Mouse (Mus musculus) forebrain, embryonic 15.5 days (tissue): ENCODE results near the gene Tcirg1. TPM values are rescaled to one million over a fixed set of nuclear protein-coding genes. Genes with fewer than 3 reads are reported as not detected.

ENCODE experiments used
- ATAC-seq: fragments of 200-750 bp; cut with Nextera tagmentation; replicated peaks from 2 replicates; pipeline ENCODE4 v1.8.0; 2017; ENCODE audit warnings: mild to moderate bottlenecking, moderate TSS enrichment, moderate library complexity
- H3K27ac ChIP-seq: fragments of 300-500 bp; sonication (generic); replicated peaks from 2 replicates; pipeline ENCODE4 v1.5.1; 2015; ENCODE audit warnings: mild to moderate bottlenecking, inconsistent platforms
- H3K27me3 ChIP-seq: fragments of 300-500 bp; sonication (generic); 2 replicates; pipeline ENCODE4 v1.6.1; 2015; ENCODE audit warnings: inconsistent platforms
- H3K36me3 ChIP-seq: fragments of 300-500 bp; sonication (generic); 2 replicates; pipeline ENCODE4 v1.6.1; 2015; ENCODE audit warnings: mild to moderate bottlenecking, inconsistent platforms
- H3K4me1 ChIP-seq: fragments of 300-500 bp; sonication (generic); 2 replicates; pipeline ENCODE4 v1.6.1; 2015; ENCODE audit warnings: inconsistent platforms
- H3K4me2 ChIP-seq: fragments of 300-500 bp; sonication (generic); replicated peaks from 2 replicates; pipeline ENCODE4 v1.6.1; 2015; ENCODE audit warnings: mild to moderate bottlenecking, inconsistent platforms
- H3K4me3 ChIP-seq: fragments of 300-500 bp; sonication (generic); 2 replicates; pipeline ENCODE4 v1.5.1; 2015; ENCODE audit warnings: mild to moderate bottlenecking, inconsistent platforms
- H3K9ac ChIP-seq: fragments of 300-500 bp; sonication (generic); replicated peaks from 2 replicates; pipeline ENCODE4 v1.6.1; 2015; ENCODE audit warnings: mild to moderate bottlenecking, inconsistent platforms
- H3K9me3 ChIP-seq: fragments of 300-500 bp; sonication (generic); 2 replicates; pipeline ENCODE4 v1.6.1; 2016; ENCODE audit warnings: inconsistent platforms
- WGBS: fragments of 180-500 bp; shearing (Covaris S2); methylation state at CpG from one replicate; pipeline ENCODE4 v1.1.7; 2015; ENCODE audit warnings: mixed read lengths; 5-methylcytosine and 5-hydroxymethylcytosine counted together
- polyA plus RNA-seq: library from polyadenylated mRNA; unstranded; fragments of >200 nt; fragmentation: Nextera tagmentation; extraction: Ambion mirVana; gene quantifications from 2 replicates; pipeline ENCODE4 v1.2.1, GENCODE M21; 2015

Tcirg1 gene
- polyA plus RNA-seq, 1 experiment from 2014 or later = 13.3 TPM

DNA sequence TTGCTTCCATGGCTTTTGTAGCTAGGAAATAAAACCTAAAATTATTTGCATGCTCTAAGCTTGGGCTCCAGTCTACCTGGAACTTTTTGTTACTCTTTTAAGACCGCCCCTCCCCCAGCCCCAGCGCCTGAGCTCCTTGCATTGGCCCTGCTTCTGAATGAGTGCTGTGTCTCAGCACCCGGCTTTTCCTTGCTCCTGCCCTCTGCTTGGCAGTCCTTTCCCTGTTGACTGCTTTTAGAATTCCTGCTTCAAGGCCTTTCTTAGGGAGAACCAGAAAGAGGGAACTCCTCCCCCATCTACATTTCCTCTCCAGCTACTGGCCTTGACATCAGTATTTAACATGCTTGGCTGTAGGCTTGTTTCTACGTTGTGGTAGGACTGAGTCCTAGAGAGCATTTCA, 51.3 kb downstream of the Tcirg1 start:
- no peak overlapping the region for H3K9ac ChIP-seq
- WGBS = 13% methylated on average over 4 of the region's 4 CpGs

DNA sequence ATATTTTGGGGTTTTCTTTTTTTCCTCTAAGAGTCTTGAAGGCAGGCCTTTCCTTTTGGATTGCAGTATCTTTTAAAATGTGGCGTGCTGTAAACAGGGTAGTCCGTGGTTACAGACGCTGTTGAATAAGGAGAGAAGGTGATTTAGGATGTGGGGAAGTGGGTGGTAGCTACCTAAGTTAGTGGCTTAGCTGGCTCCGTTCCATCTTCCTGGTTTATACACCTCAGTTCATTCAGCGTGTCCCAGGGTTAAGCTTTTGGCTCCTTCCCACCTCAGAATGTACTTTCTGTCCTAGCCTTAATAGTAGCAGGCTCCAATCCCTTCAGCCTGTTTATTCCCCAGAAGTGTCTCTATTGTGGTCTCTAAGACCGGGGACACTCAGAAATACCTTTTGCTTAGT, 51.8 kb downstream of the Tcirg1 start:
- Histone ChIP-seq H3K36me3 (no peaks in the 10 kb centered on the region), H3K4me2 (no peak overlapping the region), H3K4me3 (no peak overlapping the region), H3K27ac (no peak overlapping the region; the same call in 1 of the 2 replicates), H3K27me3 (no peaks in the 10 kb centered on the region), H3K9ac (no peak overlapping the region), H3K9me3 (no peaks in the 10 kb centered on the region), H3K4me1 (peaks cover 41% of the 10 kb centered on the region)
- no peak for ATAC-seq
- 62% methylated on average over 6 of the region's 6 CpGs for WGBS

More for the DNA sequence above, 51.3 kb downstream of the Tcirg1 start:
- Histone ChIP-seq H3K4me3 (no peak overlapping the region), H3K4me1 (peaks cover 41% of the 10 kb centered on the region), H3K27me3 (no peaks in the 10 kb centered on the region), H3K27ac (peak overlapping the region; percentile 30; the same call in 1 of the 2 replicates), H3K36me3 (no peaks in the 10 kb centered on the region), H3K4me2 (no peak overlapping the region), H3K9me3 (no peaks in the 10 kb centered on the region)
- no peak for ATAC-seq

DNA sequence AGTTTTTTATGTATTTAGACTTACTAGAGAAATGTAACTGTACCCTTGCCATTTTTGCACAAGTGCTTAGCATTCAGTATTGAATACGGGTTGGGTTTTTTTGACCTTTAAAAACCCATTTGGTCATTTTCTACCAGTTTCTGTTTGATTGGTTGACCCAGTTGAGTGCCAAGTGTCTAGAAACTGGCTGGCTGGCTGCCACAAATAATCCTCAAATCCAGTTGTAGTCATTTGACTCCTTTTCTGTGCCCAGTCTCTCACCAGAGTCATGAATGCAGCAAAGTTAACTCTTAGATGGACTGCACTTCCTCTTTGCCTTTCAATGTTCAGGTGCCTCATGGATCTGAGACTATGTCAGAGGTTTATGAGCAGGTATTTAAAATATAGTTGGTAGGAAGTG, 53.0 kb downstream of the Tcirg1 start:
- Histone ChIP-seq H3K4me3 (no peak overlapping the region), H3K27me3 (no peaks in the 10 kb centered on the region), H3K4me2 (no peak overlapping the region), H3K4me1 (peaks cover 41% of the 10 kb centered on the region), H3K9ac (no peak overlapping the region), H3K27ac (no peak overlapping the region), H3K36me3 (no peaks in the 10 kb centered on the region), H3K9me3 (no peaks in the 10 kb centered on the region)
- ATAC-seq = no peak
- WGBS = 78% methylated on average over 1 of the region's 1 CpGs

DNA sequence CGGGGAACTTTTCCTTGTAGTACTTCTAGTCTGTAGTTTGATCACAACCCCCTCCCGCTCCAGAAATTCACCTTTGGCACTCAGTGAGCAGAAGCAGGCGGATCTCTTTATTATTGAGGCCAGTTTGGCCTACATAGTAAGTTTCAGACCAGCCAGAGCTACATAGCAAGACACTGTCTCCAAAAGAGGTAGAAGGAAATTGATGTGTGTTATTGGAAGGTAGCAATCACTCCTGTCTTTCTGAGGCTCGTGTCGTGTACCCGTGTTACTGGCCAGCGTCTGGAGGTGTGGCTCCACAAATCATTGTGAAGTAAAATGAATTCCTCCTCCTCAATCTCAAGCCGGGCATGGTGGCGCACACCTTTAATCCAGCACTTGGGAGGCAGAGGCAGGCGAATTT, 53.8 kb downstream of the Tcirg1 start:
- H3K27ac ChIP-seq = no peak overlapping the region
- H3K4me2 ChIP-seq = peak overlapping the region; percentile 64
- H3K9me3 ChIP-seq = no peaks in the 10 kb centered on the region
- H3K27me3 ChIP-seq = no peaks in the 10 kb centered on the region
- ATAC-seq = no peak
- H3K4me3 ChIP-seq = peak overlapping the region; percentile 89
- H3K36me3 ChIP-seq = no peaks in the 10 kb centered on the region
- 93% methylated on average over 10 of the region's 10 CpGs for WGBS
- peaks cover 41% of the 10 kb centered on the region for H3K4me1 ChIP-seq
- H3K9ac ChIP-seq = no peak overlapping the region

DNA sequence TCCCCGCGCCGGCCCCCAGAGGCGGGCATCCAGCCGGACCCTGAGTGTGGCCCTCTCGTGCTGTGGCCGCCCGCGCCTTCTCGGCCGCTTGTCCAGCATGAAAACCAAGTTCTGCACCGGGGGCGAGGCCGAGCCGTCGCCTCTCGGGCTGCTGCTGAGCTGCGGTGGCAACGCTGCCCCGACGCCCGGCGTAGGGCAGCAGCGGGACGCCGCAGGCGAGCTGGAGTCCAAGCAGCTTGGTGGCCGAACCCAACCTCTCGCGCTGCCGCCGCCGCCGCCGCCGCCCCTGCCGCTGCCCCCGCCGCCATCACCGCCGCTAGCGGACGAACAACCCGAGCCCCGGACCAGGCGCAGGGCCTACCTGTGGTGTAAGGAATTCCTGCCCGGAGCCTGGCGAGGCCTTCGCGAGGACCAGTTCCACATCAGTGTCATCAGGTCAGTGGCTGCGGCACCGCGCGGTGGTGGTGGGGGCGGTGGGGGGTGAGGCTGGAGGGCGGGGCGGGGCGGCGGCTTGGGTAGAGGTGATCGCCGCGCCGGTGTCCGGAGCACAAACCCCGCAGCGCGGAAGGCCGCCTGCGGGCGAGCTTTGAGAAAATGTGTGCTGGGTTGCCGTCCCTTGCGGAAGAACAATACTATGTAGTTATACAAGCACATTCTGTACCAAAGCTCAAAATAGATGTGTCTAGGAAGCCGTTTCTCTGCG, 54.8 kb downstream of the Tcirg1 start:
- Histone ChIP-seq H3K9me3 (no peaks in the 10 kb centered on the region), H3K4me3 (peak overlapping the region; percentile 89), H3K27me3 (no peaks in the 10 kb centered on the region), H3K4me1 (peaks cover 39% of the 10 kb centered on the region), H3K36me3 (no peaks in the 10 kb centered on the region), H3K27ac (peak overlapping the region; percentile 97), H3K9ac (peak overlapping the region; percentile 90), H3K4me2 (peak overlapping the region; percentile 64)
- WGBS = under 1% methylated on average over 74 of the region's 74 CpGs
- ATAC-seq = peak; percentile 41

DNA sequence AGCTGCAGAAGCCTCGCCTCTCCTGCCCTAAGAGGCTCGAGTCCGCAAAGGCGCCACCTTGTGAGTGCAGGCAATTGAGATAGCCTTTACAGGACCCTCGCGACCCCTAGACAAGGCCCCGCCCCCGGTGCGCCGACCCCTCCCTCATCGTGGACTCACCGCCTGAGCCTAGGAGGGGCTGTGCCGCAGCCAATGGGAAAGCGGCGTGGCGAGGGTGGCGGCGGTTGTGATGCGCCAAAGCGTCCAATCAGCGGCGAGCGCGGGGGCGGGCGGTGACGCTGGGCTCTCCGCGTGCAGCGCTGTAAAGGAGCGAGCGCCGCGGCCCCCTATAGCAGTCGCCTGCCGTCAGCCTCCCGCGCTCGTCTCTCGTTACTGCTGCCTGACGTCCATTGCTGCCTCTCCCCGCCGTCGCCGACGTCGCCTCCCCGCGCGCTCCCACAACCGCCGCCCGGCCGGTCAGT, 55.4 kb downstream of the Tcirg1 start, which contains the start of gene Chka:
Gene Chka (plus strand): TSS at position 272 of the 461 bp plus-strand sequence.
- Histone ChIP-seq H3K27ac (peak within 1 kb of the TSS; percentile 97), H3K36me3 (no peaks in the 10 kb centered on the region), H3K4me3 (peak within 1 kb of the TSS; percentile 89), H3K27me3 (no peaks in the 10 kb centered on the region), H3K4me1 (peaks cover 39% of the 10 kb centered on the region), H3K9me3 (no peaks in the 10 kb centered on the region), H3K9ac (peak within 1 kb of the TSS; percentile 90), H3K4me2 (peak within 1 kb of the TSS; percentile 64)
- under 1% methylated on average over 54 of the region's 54 CpGs for WGBS
- peak; percentile 99 for ATAC-seq

DNA sequence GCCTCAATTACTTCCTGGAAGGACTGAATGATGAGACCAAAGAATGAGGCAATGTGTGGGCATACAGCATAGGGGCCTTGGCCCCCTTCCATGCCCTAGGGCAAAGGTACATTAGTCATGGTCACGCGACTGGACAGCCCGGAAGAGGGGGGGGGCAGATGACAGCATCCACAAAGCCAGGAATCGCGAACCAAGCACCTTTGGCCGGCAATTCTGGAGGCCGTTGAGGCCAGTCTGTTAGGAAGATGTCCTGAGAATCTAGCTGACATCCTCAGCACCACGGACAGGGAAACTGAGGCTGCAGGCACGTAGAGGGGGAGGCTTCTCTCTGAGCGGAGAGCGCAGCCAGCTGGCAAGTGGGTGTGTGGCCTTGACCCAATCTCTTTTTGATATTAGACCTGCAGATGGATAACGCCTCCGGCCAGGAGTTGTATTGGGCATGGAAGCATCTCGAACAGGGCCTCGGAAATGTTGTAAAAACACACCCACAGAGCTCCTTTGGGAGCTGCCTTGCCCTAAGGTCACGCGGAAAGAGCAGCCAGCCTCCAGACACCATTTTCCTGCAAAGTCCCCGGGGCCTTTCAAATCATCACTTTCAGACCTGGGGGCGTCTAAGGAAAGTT, 56.0 kb downstream of the Tcirg1 start:
- ATAC-seq = peak; percentile 2; the same call in 1 of the 2 replicates
- H3K4me2 ChIP-seq = peak overlapping the region; percentile 64
- no peaks in the 10 kb centered on the region for H3K27me3 ChIP-seq
- H3K9ac ChIP-seq = peak overlapping the region; percentile 40
- H3K27ac ChIP-seq = peak overlapping the region; percentile 97
- 7% methylated on average over 19 of the region's 19 CpGs for WGBS
- no peaks in the 10 kb centered on the region for H3K9me3 ChIP-seq
- peak overlapping the region; percentile 89 for H3K4me3 ChIP-seq
- H3K4me1 ChIP-seq = peaks cover 35% of the 10 kb centered on the region
- no peaks in the 10 kb centered on the region for H3K36me3 ChIP-seq

DNA sequence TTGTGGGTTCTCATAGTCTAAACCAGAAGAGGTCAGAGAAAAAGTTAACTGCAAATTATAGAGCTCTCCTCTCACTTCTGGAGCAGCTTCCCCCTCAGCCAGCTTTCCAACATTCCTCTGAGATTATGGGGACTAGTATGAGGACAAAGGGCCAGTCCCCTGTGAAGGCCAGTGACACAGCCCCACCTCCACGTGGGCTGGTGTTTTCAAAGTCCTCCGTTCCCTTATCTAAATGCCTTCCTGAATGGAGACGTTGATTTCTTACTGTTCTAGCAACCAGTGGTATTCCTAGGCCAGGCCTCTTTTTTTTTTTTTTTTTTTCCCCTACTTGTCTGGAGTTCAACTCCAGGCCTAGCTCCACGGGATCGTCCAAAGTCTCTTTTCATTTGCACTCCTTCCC, 56.9 kb downstream of the Tcirg1 start:
- Histone ChIP-seq H3K27me3 (no peaks in the 10 kb centered on the region), H3K4me3 (no peak overlapping the region), H3K4me2 (no peak overlapping the region), H3K4me1 (peaks cover 26% of the 10 kb centered on the region), H3K9me3 (no peaks in the 10 kb centered on the region), H3K27ac (no peak overlapping the region), H3K36me3 (no peaks in the 10 kb centered on the region), H3K9ac (no peak overlapping the region)
- no peak for ATAC-seq
- 39% methylated on average over 5 of the region's 5 CpGs for WGBS

DNA sequence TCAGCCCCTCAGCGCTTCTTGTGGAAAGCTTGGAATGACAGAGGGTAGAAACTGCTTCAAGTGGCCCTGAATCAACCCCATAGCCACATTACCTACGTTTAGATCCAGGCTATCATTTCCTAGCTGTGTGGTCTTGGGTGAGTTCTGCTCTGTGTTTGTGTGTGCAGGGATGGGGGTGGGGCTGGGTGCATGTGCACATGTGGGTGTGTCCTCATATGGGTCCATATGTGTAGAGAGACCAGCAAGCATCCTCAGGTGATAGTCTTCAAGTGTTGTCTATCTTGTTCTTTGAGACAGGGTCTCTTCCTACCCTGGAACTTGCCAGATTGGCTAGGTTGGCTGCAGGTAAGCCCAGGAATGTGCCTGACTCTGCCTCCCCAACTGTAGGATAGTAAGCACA, 57.7 kb downstream of the Tcirg1 start:
- Histone ChIP-seq H3K4me3 (no peak overlapping the region), H3K9ac (no peak overlapping the region), H3K27me3 (no peaks in the 10 kb centered on the region), H3K9me3 (no peaks in the 10 kb centered on the region), H3K4me2 (no peak overlapping the region), H3K36me3 (no peaks in the 10 kb centered on the region), H3K4me1 (peaks cover 21% of the 10 kb centered on the region), H3K27ac (no peak overlapping the region)
- 89% methylated on average over 2 of the region's 2 CpGs for WGBS
- ATAC-seq = no peak

DNA sequence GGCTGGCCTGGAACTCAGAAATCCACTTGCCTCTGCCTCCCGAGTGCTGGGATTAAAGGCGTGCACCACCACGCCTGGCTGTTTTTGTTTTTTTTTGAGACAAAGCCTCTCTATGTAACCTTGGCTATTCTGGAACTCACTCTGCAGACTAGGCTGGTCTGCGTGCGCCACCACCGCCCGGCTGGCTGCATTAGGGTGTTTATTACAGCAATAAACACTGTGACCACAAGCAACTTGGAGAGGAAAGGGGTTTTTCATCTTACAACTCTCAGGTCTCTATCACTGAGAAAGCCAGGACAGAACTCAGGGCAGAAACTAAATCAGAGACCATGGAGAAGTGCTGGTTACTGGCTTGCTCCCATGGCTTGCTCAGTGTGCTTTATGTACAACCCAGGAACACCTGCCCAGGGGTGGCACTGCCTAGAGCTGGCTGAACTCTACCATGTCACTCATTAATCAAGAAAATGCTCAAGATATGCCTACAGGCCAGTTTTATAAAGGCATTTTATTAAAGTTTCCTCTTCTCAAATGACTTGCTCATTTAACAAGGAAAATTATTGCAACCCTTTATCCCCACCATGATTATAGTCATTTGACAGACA, 58.6 kb downstream of the Tcirg1 start:
- Histone ChIP-seq H3K36me3 (no peaks in the 10 kb centered on the region), H3K4me3 (no peak overlapping the region), H3K9me3 (no peaks in the 10 kb centered on the region), H3K4me1 (peaks cover 11% of the 10 kb centered on the region), H3K27ac (no peak overlapping the region), H3K27me3 (no peaks in the 10 kb centered on the region), H3K9ac (no peak overlapping the region), H3K4me2 (no peak overlapping the region)
- no peak for ATAC-seq
- WGBS = 78% methylated on average over 7 of the region's 7 CpGs

DNA sequence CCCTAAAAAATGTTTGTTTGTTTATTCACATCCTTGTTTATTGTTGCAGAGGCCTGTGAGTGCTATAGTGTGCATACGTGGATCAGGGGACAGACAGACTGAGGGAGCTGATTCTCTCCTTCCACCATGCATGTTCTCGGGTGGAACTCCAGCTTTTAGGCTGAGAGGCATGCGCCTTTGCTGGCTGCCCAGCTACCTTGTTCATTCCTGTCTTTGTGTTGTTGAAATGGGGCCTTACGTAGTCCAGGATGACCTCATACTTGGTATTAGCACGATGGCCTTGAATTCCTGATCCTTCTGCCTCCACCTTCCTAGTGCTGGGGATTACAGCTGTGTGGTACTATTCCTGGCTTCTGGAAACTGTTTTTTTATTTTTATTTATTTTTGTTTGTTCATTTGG, 59.2 kb downstream of the Tcirg1 start:
- Histone ChIP-seq H3K4me3 (no peak overlapping the region), H3K27me3 (no peaks in the 10 kb centered on the region), H3K4me2 (no peak overlapping the region), H3K9ac (no peak overlapping the region), H3K36me3 (no peaks in the 10 kb centered on the region), H3K4me1 (peaks cover 7% of the 10 kb centered on the region), H3K27ac (no peak overlapping the region), H3K9me3 (no peaks in the 10 kb centered on the region)
- no peak for ATAC-seq
- WGBS = 77% methylated on average over 5 of the region's 5 CpGs
